ENCODE assay signal across 9 mouse cellular contexts in the genomic region with DNA sequence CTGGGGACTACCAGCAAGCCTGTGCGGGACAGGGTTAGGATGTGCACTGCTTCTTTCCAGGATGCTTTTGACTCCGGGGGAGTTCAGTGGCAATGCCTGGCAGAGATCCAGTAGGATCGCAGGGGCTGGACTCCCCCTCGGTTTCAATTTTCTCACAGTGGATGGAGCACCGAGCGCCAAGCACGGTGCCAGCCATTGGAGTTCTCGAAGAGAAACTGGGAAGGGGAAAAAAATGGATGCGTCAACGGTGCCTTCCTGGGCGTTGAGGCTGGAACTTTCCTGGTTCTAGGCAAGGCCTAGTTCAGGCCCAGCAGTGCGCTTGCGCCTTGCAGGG. TPM values are rescaled to one million over a fixed set of nuclear protein-coding genes. Genes with fewer than 3 reads are reported as not detected.
DNase-seq lines count a peak whose midpoint lies in the region; ATAC-seq and TF ChIP-seq lines count a peak whose summit lies in the region.
"Had no signal": no experiment of that assay in that cellular context is flagged by ENCODE, and none has a peak within 500 bp of the region (broad histone marks: within the 10 kb centered on the region; RNA-seq: fewer than 3 reads in every experiment).

No protein-coding gene starts in this region.

- peaks cover 31% of the 10 kb centered on the region for H3K27me3 ChIP-seq in neural tube, embryonic 11.5 days (ENCODE audit: control insufficient read depth, insufficient read depth, low read length)
- peaks cover 54% of the 10 kb centered on the region for H3K27me3 ChIP-seq in limb, embryonic 12.5 days
- peaks cover 32% of the 10 kb centered on the region for H3K27me3 ChIP-seq in stomach, embryonic 16.5 days (ENCODE audit: control insufficient read depth, insufficient read depth, low read length)

- H3K9me3 ChIP-seq in neural tube, embryonic 11.5 days (ENCODE audit: control insufficient read depth, low read length): no peaks in the 10 kb centered on the region
- peaks cover 7% of the 10 kb centered on the region; the same call in 1 of the 2 replicates for H3K9me3 ChIP-seq in limb, embryonic 12.5 days
- H3K9me3 ChIP-seq in stomach, embryonic 16.5 days (replicated peaks; ENCODE audit: control insufficient read depth, low read length): no peaks in the 10 kb centered on the region

- H3K4me2 ChIP-seq in neural tube, embryonic 11.5 days (ENCODE audit: low read depth): peak overlapping the region; percentile 71
- peak overlapping the region; percentile 84 for H3K4me2 ChIP-seq in limb, embryonic 12.5 days
- H3K4me2 ChIP-seq in stomach, embryonic 16.5 days (ENCODE audit: low read depth, low read length): peak overlapping the region; percentile 57; the same call in 1 of the 2 replicates

- H3K4me3 ChIP-seq in gastrocnemius, adult 2 months: peak overlapping the region; percentile 51
- H3K4me3 ChIP-seq in neural tube, embryonic 11.5 days (ENCODE audit: low read depth, low read length): peak overlapping the region; percentile 38; the same call in 1 of the 2 replicates
- H3K4me3 ChIP-seq in limb, embryonic 12.5 days (replicated peaks): peak overlapping the region; percentile 46
- peak overlapping the region; percentile 33; the same call in 1 of the 2 replicates for H3K4me3 ChIP-seq in stomach, embryonic 16.5 days (replicated peaks; ENCODE audit: low read length)

- TF ChIP-seq CTCF in gastrocnemius, adult 2 months (IDR thresholded peaks at IDR 0.05): no peak

- no peak overlapping the region for H3K27ac ChIP-seq in gastrocnemius, adult 2 months
- H3K27ac ChIP-seq in neural tube, embryonic 11.5 days (ENCODE audit: low read depth, low read length): no peak overlapping the region
- H3K27ac ChIP-seq in limb, embryonic 12.5 days: no peak overlapping the region
- no peak overlapping the region for H3K27ac ChIP-seq in stomach, embryonic 16.5 days (ENCODE audit: low read length)

- H3K36me3 ChIP-seq in neural tube, embryonic 11.5 days (ENCODE audit: control insufficient read depth, insufficient read depth, low read length): no peaks in the 10 kb centered on the region
- no peaks in the 10 kb centered on the region for H3K36me3 ChIP-seq in limb, embryonic 12.5 days
- no peaks in the 10 kb centered on the region for H3K36me3 ChIP-seq in stomach, embryonic 16.5 days (ENCODE audit: control insufficient read depth, insufficient read depth, low read length)

- H3K4me1 ChIP-seq in neural tube, embryonic 11.5 days (ENCODE audit: control insufficient read depth, insufficient read depth, low read length): peaks cover 9% of the 10 kb centered on the region
- peaks cover 15% of the 10 kb centered on the region for H3K4me1 ChIP-seq in limb, embryonic 12.5 days (replicated peaks)
- peaks cover 12% of the 10 kb centered on the region; the same call in 1 of the 2 replicates for H3K4me1 ChIP-seq in stomach, embryonic 16.5 days (ENCODE audit: control insufficient read depth, insufficient read depth, low read length)

- no peak overlapping the region for H3K9ac ChIP-seq in neural tube, embryonic 11.5 days (ENCODE audit: low read length)
- H3K9ac ChIP-seq in limb, embryonic 12.5 days (replicated peaks): peak overlapping the region; percentile 51; the same call in 1 of the 2 replicates
- no peak overlapping the region for H3K9ac ChIP-seq in stomach, embryonic 16.5 days (ENCODE audit: low read length)

- WGBS in neural tube, embryonic 11.5 days: 56% methylated on average over 13 of the region's 13 CpGs
- WGBS in limb, embryonic 12.5 days: 44% methylated on average over 13 of the region's 13 CpGs
- 48% methylated on average over 13 of the region's 13 CpGs for WGBS in stomach, embryonic 16.5 days

- no peak for DNase-seq in gastrocnemius, adult 2 months
- no peak for DNase-seq in gastrocnemius, adult 8-10 months (ENCODE audit: low spot score in 2 of 2)
- no peak for DNase-seq in neural tube, embryonic 11.5 days (ENCODE audit: low spot score)
- no peak for DNase-seq in neural tube, embryonic 10.5 days (ENCODE audit: extremely low spot score, low spot score)
- no peak for DNase-seq in cerebellum, adult 11-12 months
- no peak for DNase-seq in spleen, postnatal 10 days (ENCODE audit: low spot score in 2 of 2)
- DNase-seq: kidney, adult 2 months had no signal

- ATAC-seq in neural tube, embryonic 11.5 days (ENCODE audit: insufficient read depth, low FRiP score, low TSS enrichment): no peak; the same call in 1 of the 2 replicates
- ATAC-seq in limb, embryonic 12.5 days (ENCODE audit: insufficient number of reproducible peaks, insufficient read depth, low FRiP score, low TSS enrichment, low read depth): no peak
- ATAC-seq in stomach, embryonic 16.5 days (ENCODE audit: insufficient read depth, low FRiP score): no peak

- intact Hi-C loops in gastrocnemius, adult 2 months (cut with DNase I): no loop called here

RNA-seq across cellular contexts. Expression of gene Tdrd6, which starts 0.3 kb away (rescaled TPM):
- under 1 TPM; 0.03 TPM for total RNA-seq in gastrocnemius, adult 2 months (2021)
- total RNA-seq in gastrocnemius, adult 8-10 months (2022): not detected
- 0.04 and 0.21 TPM in 2 replicates for polyA plus RNA-seq in neural tube, embryonic 11.5 days (2014; fragmentation: Nextera tagmentation; extraction: Ambion mirVana)
- polyA plus RNA-seq in limb, embryonic 12.5 days (2016; fragmentation: Nextera tagmentation; extraction: Ambion mirVana): 0.04 TPM in 1 of 2 replicates, not detected in the other
- polyA plus RNA-seq in stomach, embryonic 16.5 days (2015; fragmentation: Nextera tagmentation; extraction: Ambion mirVana): 0.14 TPM in 1 of 2 replicates, not detected in the other

RNA-seq across cellular contexts. Expression of gene Slc25a27, which starts 36.6 kb away (rescaled TPM):
- 1 to 10 TPM; 5.8 to 7.2 TPM for total RNA-seq in gastrocnemius, adult 2 months (2021)
- total RNA-seq in gastrocnemius, adult 8-10 months (2022): 1 to 10 TPM; 4.7 to 5.8 (median 5.1) TPM
- polyA plus RNA-seq in neural tube, embryonic 11.5 days (2014; fragmentation: Nextera tagmentation; extraction: Ambion mirVana): 29.5 and 31.0 TPM in 2 replicates
- polyA plus RNA-seq in limb, embryonic 12.5 days (2016; fragmentation: Nextera tagmentation; extraction: Ambion mirVana): 49.3 and 55.9 TPM in 2 replicates
- polyA plus RNA-seq in stomach, embryonic 16.5 days (2015; fragmentation: Nextera tagmentation; extraction: Ambion mirVana): 15.0 and 20.2 TPM in 2 replicates

RNA-seq across cellular contexts. Expression of gene Cyp39a1, which starts 36.8 kb away (rescaled TPM):
- 1 to 10 TPM; 3.2 to 3.3 TPM for total RNA-seq in gastrocnemius, adult 2 months (2021)
- total RNA-seq in gastrocnemius, adult 8-10 months (2022): 1 to 10 TPM; 2.7 to 3.5 (median 2.8) TPM
- polyA plus RNA-seq in neural tube, embryonic 11.5 days (2014; fragmentation: Nextera tagmentation; extraction: Ambion mirVana): 24.8 and 25.2 TPM in 2 replicates
- 29.1 and 30.5 TPM in 2 replicates for polyA plus RNA-seq in limb, embryonic 12.5 days (2016; fragmentation: Nextera tagmentation; extraction: Ambion mirVana)
- polyA plus RNA-seq in stomach, embryonic 16.5 days (2015; fragmentation: Nextera tagmentation; extraction: Ambion mirVana): 26.3 and 28.0 TPM in 2 replicates
